Mouse (Mus musculus) hindbrain, postnatal 0 days (tissue): ENCODE measurements around the gene Fcrl5. TPM values are rescaled to one million over a fixed set of nuclear protein-coding genes. Genes with fewer than 3 reads are reported as not detected.

ENCODE experiments used
- ATAC-seq: fragments of 200-750 bp; cut with Nextera tagmentation; 2 replicates; pipeline ENCODE4 v1.8.0; 2017; ENCODE audit warnings: mild to moderate bottlenecking, moderate TSS enrichment, moderate library complexity
- DNase-seq: peaks from one replicate; pipeline ENCODE4 v3.0.0-alpha.2; 2015; ENCODE audit warnings: low spot score
- H3K27ac ChIP-seq: fragments of 300-500 bp; sonication (generic); 2 replicates; pipeline ENCODE4 v1.5.1; 2014; ENCODE audit warnings: mild to moderate bottlenecking
- H3K27me3 ChIP-seq: fragments of 300-500 bp; sonication (generic); 2 replicates; pipeline ENCODE4 v1.6.1; 2014; ENCODE audit warnings: low read length, mixed read lengths; ENCODE audit not compliant: insufficient read depth
- H3K36me3 ChIP-seq: fragments of 300-500 bp; sonication (generic); 2 replicates; pipeline ENCODE4 v1.6.1; 2014; ENCODE audit warnings: low read length, mixed read lengths; ENCODE audit not compliant: insufficient read depth
- H3K4me1 ChIP-seq: fragments of 300-500 bp; sonication (generic); 2 replicates; pipeline ENCODE4 v1.6.1; 2014; ENCODE audit warnings: antibody characterized with exemption, low read length, mixed read lengths; ENCODE audit not compliant: insufficient read depth
- H3K4me2 ChIP-seq: fragments of 300-500 bp; sonication (generic); 2 replicates; pipeline ENCODE4 v1.6.1; 2014; ENCODE audit warnings: low read depth, mild to moderate bottlenecking, low read length, moderate library complexity, mixed read lengths
- H3K4me3 ChIP-seq: fragments of 300-500 bp; sonication (generic); 2 replicates; pipeline ENCODE4 v1.5.1; 2014; ENCODE audit warnings: low read length
- H3K9ac ChIP-seq: fragments of 300-500 bp; sonication (generic); replicated peaks from 2 replicates; pipeline ENCODE4 v1.6.1; 2014; ENCODE audit warnings: mild to moderate bottlenecking, low read length, moderate library complexity, mixed read lengths
- H3K9me3 ChIP-seq: fragments of 300-500 bp; sonication (generic); 2 replicates; pipeline ENCODE4 v1.6.1; 2016; ENCODE audit warnings: low read length, mixed read lengths
- CTCF ChIP-seq: IDR thresholded peaks from 2 replicates; pipeline ENCODE4 v1.5.1; 2016; ENCODE audit warnings: antibody characterized with exemption, control low read depth, low read depth
- WGBS: fragments of 180-500 bp; shearing (Covaris S2); extraction: QIAGEN DNeasy Blood & Tissue Kit; methylation state at CpG from one replicate; pipeline ENCODE4 v1.1.7; 2014; 5-methylcytosine and 5-hydroxymethylcytosine counted together
- polyA plus RNA-seq: library from polyadenylated mRNA; unstranded; fragments of >200 nt; fragmentation: Nextera tagmentation; extraction: Ambion mirVana; gene quantifications from 2 replicates; pipeline ENCODE4 v1.2.1, GENCODE M21; 2015
- total RNA-seq: library from RNA; depleted of rRNA; stranded (reverse); fragments of >200 nt; gene quantifications from 2 replicates; pipeline ENCODE4 v1.2.3, GENCODE M21; 2014

The Fcrl5 gene
- total and polyA plus RNA-seq, 2 experiments from 2014 or later, result not detected

DNA sequence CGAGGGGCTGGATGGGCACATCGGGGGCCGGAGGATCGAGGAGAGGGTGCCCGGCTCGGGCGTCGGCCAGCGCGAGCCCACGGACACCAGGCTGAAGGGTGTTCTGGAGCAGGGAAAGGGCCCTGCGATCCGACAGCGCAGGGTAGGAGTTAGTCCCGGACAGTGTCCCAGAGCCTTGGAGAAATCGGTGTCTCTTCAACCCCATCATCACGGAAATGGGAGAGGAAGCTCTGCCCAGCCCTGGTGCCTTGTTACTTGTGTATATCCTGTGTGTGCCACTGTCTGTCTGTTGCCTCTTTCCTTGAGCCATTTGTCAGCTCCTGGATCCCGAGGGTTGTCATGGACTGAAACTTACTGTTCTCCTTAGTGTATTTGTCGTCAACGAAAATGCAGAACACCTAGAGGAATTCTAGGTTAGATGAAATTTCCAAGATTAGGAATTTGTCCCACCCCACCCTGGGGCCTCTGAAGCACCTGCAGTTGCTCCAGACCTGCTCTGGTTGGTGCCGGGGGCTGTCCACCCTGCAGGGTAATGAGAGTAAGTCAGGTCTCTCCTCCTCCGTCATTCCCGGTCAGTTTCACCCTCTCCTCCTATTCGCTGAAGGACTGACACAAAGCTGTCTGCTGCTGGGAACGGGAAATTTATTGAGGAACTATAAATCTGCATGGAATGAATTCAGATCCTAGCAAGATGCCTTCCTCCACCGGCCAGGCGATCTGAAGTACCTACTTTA lies 90.4 kb downstream of the Fcrl5 start:
- Histone ChIP-seq H3K4me3 (peak overlapping the region; percentile 99), H3K9ac (peak overlapping the region; percentile 98), H3K4me1 (no peaks in the 10 kb centered on the region), H3K4me2 (peak overlapping the region; percentile 80), H3K27ac (peak overlapping the region; percentile 79), H3K9me3 (no peaks in the 10 kb centered on the region), H3K36me3 (peaks cover 27% of the 10 kb centered on the region), H3K27me3 (no peaks in the 10 kb centered on the region)
- DNase-seq (peak; percentile 29), ATAC-seq (peak; percentile 43)
- WGBS, result 7% methylated on average over 27 of the region's 27 CpGs
- TF ChIP-seq CTCF, result no peak

DNA sequence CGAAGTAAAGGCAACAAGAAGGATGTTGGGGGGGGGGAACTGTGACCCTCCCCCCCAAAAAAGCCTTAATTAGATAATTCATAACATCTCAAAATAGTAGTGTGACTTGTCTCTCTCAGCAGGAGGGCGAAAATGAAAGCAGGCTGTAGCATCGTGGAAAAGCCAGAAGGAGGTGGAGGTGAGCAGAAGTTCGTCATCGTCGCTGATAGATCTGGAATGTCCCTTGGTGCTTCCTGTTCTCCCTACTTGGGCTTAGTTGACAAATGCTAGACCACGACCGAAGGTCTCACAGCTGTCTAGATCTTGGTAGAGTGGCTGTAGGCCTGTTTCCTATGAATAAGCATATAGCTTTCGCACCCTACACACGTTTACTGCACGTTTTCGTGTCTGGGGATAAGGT lies 91.6 kb downstream of the Fcrl5 start:
- no peak; the same call in 1 of the 2 replicates for TF ChIP-seq CTCF
- H3K4me3 ChIP-seq, result no peak overlapping the region
- no peaks in the 10 kb centered on the region for H3K4me1 ChIP-seq
- no peak for DNase-seq
- H3K36me3 ChIP-seq, result peaks cover 28% of the 10 kb centered on the region
- H3K27ac ChIP-seq, result no peak overlapping the region
- WGBS, result 89% methylated on average over 12 of the region's 12 CpGs
- no peak overlapping the region for H3K4me2 ChIP-seq
- H3K9me3 ChIP-seq, result no peaks in the 10 kb centered on the region
- no peak for ATAC-seq
- H3K27me3 ChIP-seq, result no peaks in the 10 kb centered on the region
- no peak overlapping the region for H3K9ac ChIP-seq

DNA sequence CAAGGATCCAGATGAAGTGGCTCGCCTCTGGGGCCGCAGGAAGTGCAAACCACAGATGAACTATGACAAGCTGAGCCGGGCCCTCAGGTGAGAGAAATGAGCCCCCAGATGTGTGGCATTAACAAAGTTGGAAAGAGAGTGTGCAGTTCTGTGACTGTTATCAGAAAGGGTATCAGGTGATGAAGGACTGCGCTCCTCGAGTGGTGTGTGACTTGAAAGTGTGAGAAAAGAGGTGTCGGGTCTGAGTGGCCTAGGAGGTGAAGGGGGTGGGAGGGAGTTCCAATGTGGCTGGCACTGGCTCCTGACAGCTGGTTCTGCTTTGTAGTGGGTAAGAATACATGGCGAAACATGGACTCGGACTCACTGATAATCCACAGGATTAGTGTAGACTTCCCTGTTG lies 92.4 kb downstream of the Fcrl5 start:
- DNase-seq (no peak), ATAC-seq (no peak)
- Histone ChIP-seq H3K9me3 (no peaks in the 10 kb centered on the region), H3K27me3 (no peaks in the 10 kb centered on the region), H3K9ac (no peak overlapping the region), H3K4me3 (no peak overlapping the region), H3K27ac (no peak overlapping the region), H3K4me2 (no peak overlapping the region), H3K36me3 (peaks cover 37% of the 10 kb centered on the region), H3K4me1 (no peaks in the 10 kb centered on the region)
- TF ChIP-seq CTCF, result no peak
- WGBS, result 96% methylated on average over 8 of the region's 8 CpGs

DNA sequence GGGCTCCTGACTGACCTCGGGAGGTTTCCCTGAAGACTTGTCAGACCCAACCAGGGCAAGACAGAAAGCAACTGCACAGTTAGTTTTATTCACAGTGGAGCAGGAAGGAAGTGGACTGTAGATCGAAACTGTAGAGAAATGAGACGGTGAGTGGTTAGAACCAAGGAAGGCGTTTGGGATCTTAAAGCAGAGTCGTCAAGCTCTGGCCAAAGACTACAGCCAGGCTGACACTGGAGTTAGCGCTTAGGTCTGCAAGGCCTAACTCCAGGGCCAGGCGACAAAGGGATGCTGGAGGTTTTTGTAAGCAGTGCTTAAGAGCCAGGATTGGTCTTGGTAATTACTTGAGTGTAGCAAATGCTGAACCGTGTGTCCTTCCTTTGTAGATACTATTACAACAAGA lies 93.3 kb downstream of the Fcrl5 start:
- peaks cover 43% of the 10 kb centered on the region for H3K36me3 ChIP-seq
- DNase-seq, result no peak
- WGBS, result 92% methylated on average over 8 of the region's 8 CpGs
- TF ChIP-seq CTCF, result no peak
- H3K4me2 ChIP-seq, result no peak overlapping the region
- no peak overlapping the region for H3K9ac ChIP-seq
- no peaks in the 10 kb centered on the region for H3K4me1 ChIP-seq
- H3K27me3 ChIP-seq, result no peaks in the 10 kb centered on the region
- no peak for ATAC-seq
- H3K9me3 ChIP-seq, result no peaks in the 10 kb centered on the region
- no peak overlapping the region for H3K27ac ChIP-seq
- no peak overlapping the region for H3K4me3 ChIP-seq

DNA sequence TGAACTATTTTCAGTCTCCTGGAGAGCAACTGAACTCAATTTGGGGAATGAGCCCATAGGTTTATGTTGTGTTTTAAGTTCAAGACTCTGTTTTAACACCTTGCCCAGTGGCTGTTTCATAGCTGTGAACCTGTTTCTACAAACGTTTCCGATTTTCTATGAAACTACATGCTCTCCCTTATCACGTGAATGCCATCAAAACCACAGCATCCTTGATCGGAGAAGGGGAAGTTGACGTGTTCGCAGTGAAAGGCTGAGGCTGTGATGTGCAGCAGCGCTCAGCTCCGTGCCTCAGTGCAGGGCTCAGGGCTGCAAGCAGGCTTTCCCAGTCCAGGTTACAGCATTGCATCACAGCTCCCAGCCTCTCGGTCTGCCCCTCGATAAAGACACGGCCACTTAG lies 94.0 kb downstream of the Fcrl5 start:
- Histone ChIP-seq H3K9ac (no peak overlapping the region), H3K27me3 (no peaks in the 10 kb centered on the region), H3K4me1 (no peaks in the 10 kb centered on the region), H3K4me3 (no peak overlapping the region), H3K9me3 (no peaks in the 10 kb centered on the region), H3K4me2 (no peak overlapping the region), H3K36me3 (peaks cover 45% of the 10 kb centered on the region), H3K27ac (no peak overlapping the region)
- no peak for TF ChIP-seq CTCF
- WGBS, result 93% methylated on average over 11 of the region's 11 CpGs
- no peak for ATAC-seq
- no peak for DNase-seq

DNA sequence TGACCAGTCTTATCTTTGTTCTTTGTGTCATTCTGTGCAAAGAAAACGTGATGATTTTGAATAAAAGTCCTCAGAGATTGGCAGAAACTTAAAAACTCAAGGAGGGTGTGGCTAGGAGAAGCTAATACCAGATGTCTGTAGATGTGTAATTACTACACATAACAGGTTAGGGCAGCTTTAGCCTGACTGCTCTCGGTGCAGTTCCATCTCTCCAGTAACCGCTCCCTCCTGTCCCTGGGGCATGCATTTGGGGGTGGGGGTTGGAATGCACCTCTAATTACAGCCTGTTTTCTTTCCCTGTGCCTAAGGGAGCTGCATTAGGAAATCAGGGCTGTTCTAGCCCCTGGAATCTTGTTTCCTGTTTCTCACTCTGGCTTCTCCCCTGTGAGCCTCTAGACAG lies 94.7 kb downstream of the Fcrl5 start:
- no peak overlapping the region for H3K9ac ChIP-seq
- no peak for DNase-seq
- WGBS, result 93% methylated on average over 3 of the region's 3 CpGs

DNA sequence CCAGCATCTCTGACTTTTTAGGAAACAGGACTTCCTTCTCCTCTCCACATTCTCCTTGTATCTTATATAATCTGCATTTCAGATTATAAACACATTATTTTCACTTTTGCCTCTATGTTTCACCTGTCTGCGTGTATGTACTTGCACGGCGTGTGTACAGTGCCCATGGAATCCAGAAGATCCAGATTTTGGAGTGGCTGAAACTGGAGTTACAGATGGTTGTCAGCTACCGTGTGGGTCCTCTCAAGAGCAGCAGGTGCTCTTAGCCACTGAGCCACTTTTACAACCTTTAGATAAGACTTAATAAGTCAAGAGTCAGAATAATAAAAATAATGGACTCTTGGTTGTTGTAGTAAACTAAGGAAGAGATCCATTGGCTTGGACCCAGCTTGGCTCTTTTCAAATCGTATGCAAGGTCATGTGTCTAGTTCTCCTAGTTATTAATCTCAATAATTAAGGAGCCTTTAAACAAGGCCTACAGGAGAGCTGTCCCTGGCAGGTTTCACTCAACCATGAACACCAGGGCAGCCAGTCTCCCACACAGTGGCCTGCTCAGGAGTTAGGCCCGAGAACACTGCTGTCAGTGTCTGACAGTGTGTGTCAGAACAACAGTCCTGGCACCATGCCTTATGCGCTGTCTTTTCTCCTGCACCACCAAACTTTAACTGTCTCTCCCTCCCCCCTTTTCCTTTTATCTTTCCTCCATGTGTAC lies 98.2 kb downstream of the Fcrl5 start:
- Histone ChIP-seq H3K27ac (no peak overlapping the region), H3K36me3 (peaks cover 77% of the 10 kb centered on the region), H3K4me2 (no peak overlapping the region), H3K9me3 (no peaks in the 10 kb centered on the region), H3K9ac (no peak overlapping the region), H3K27me3 (no peaks in the 10 kb centered on the region), H3K4me1 (no peaks in the 10 kb centered on the region), H3K4me3 (no peak overlapping the region)
- TF ChIP-seq CTCF, result no peak
- no peak for ATAC-seq
- 90% methylated on average over 7 of the region's 7 CpGs for WGBS
- DNase-seq, result no peak

More for the DNA sequence above, 94.7 kb downstream of the Fcrl5 start:
- H3K27me3 ChIP-seq, result no peaks in the 10 kb centered on the region
- no peaks in the 10 kb centered on the region for H3K9me3 ChIP-seq
- no peaks in the 10 kb centered on the region for H3K4me1 ChIP-seq
- no peak for ATAC-seq
- no peak overlapping the region for H3K4me2 ChIP-seq
- H3K27ac ChIP-seq, result no peak overlapping the region
- peaks cover 52% of the 10 kb centered on the region for H3K36me3 ChIP-seq
- TF ChIP-seq CTCF, result no peak
- H3K4me3 ChIP-seq, result no peak overlapping the region
